Mouse (Mus musculus) neural tube, embryonic 12.5 days (tissue): ENCODE measurements around the gene Rftn2. TPM values are rescaled to one million over a fixed set of nuclear protein-coding genes. Genes with fewer than 3 reads are reported as not detected.

Experiments
- ATAC-seq: fragments of 200-750 bp; cut with Nextera tagmentation; 2 replicates; pipeline ENCODE4 v1.8.0; 2017; ENCODE audit warnings: low read depth, mild to moderate bottlenecking, moderate TSS enrichment, moderate library complexity; ENCODE audit not compliant: low FRiP score
- H3K27ac ChIP-seq: fragments of 300-500 bp; sonication (generic); 2 replicates; pipeline ENCODE4 v1.5.1; 2016
- H3K27me3 ChIP-seq: fragments of 300-500 bp; sonication (generic); replicated peaks from 2 replicates; pipeline ENCODE4 v1.6.1; 2016; ENCODE audit warnings: mild to moderate bottlenecking
- H3K36me3 ChIP-seq: fragments of 300-500 bp; sonication (generic); 2 replicates; pipeline ENCODE4 v1.6.1; 2016; ENCODE audit warnings: mild to moderate bottlenecking
- H3K4me1 ChIP-seq: fragments of 300-500 bp; sonication (generic); 2 replicates; pipeline ENCODE4 v1.6.1; 2016
- H3K4me2 ChIP-seq: fragments of 300-500 bp; sonication (generic); replicated peaks from 2 replicates; pipeline ENCODE4 v1.6.1; 2016; ENCODE audit warnings: mild to moderate bottlenecking
- H3K4me3 ChIP-seq: fragments of 300-500 bp; sonication (generic); 2 replicates; pipeline ENCODE4 v1.5.1; 2016
- H3K9ac ChIP-seq: fragments of 300-500 bp; sonication (generic); 2 replicates; pipeline ENCODE4 v1.6.1; 2016; ENCODE audit warnings: mild to moderate bottlenecking
- H3K9me3 ChIP-seq: fragments of 300-500 bp; sonication (generic); 2 replicates; pipeline ENCODE4 v1.6.1; 2016; ENCODE audit warnings: mild to moderate bottlenecking
- WGBS: fragments of 180-500 bp; shearing (Covaris S2); methylation state at CpG from one replicate; pipeline ENCODE4 v1.1.7; 2016; 5-methylcytosine and 5-hydroxymethylcytosine counted together
- polyA plus RNA-seq: library from polyadenylated mRNA; unstranded; fragments of >200 nt; fragmentation: Nextera tagmentation; extraction: Ambion mirVana; gene quantifications from 2 replicates; pipeline ENCODE4 v1.2.1, GENCODE M21; 2016

The Rftn2 gene
- 11.7 and 12.5 TPM in 2 replicates for polyA plus RNA-seq

DNA sequence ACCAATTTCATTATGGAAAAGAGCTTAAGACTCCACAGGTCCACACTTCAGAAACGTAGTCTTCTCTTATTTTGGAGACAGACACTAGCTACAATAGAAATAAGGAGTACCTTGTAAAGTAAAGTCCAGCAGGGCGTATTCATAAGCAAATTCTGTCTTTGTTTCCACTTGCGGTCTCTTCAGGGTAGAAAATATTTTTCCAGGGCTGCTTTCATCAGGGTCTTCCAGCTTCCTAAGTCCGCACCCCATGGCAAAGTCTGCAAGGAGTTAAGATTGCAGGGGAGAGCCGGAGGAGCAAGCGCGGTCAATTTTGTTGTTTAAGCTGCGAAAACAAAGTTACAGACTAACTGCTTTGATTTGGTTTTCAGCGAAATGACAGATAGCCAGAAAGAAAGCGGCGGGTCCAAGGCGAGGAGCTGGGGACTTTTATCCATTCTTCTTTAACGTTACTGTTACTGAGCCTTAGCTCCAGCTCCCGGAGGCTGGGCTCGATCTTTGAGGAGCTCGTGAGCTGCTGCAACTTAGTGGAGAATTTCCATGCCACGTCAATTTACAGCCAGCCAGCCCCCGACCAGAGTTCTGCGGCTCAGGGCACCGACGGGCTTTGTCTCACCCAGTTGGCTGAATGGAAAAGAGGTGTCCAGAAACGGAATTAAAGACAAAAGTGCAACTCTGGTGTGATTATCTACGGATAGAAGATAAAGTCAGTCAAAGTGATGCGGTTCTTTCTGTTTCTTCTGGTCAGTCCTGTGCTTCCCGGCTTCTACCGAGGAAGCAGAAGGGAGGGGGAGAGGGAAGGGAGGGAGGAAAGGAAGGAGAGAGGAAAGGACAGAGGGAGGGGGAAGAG is at the start of gene Rftn2:
Gene Rftn2 (minus strand): TSS at position 772 of the 847 bp plus-strand sequence.
- H3K4me1 ChIP-seq, result peaks cover 5% of the 10 kb centered on the region
- peak within 1 kb of the TSS; percentile 61 for H3K4me2 ChIP-seq
- H3K27ac ChIP-seq, result no peak within 1 kb of the TSS
- H3K27me3 ChIP-seq, result no peaks in the 10 kb centered on the region
- H3K9me3 ChIP-seq, result no peaks in the 10 kb centered on the region
- H3K36me3 ChIP-seq, result no peaks in the 10 kb centered on the region
- H3K9ac ChIP-seq, result peak within 1 kb of the TSS; percentile 58
- WGBS, result 2% methylated on average over 26 of the region's 26 CpGs
- 0 out of 2 replicates have a peak, but pooled peaks have one; percentile 17 for ATAC-seq
- H3K4me3 ChIP-seq, result peak within 1 kb of the TSS; percentile 44

DNA sequence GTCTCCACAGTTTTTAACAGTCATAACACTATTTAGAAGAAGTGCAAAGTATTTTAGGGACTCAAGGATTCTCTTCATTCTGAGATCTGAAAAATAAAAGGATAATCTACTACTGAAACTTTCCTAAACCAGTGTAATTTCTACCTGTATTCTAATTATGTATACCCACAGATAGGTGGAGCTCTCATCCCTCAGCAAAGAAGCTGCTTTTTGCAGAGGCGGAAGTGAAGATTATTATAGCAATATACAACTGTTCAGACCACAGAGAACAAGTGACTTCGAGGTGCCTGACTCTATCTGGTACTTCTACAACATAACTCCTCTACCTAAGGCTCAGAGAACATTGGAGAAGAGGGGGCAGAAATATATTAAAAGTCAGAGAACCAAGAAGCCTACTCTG is 38.9 kb upstream of the Rftn2 start:
- 69% methylated on average over 2 of the region's 2 CpGs for WGBS
- no peak overlapping the region for H3K9ac ChIP-seq
- H3K27ac ChIP-seq, result no peak overlapping the region
- no peak for ATAC-seq
- H3K4me1 ChIP-seq, result no peaks in the 10 kb centered on the region
- H3K4me2 ChIP-seq, result no peak overlapping the region
- no peaks in the 10 kb centered on the region for H3K27me3 ChIP-seq
- no peaks in the 10 kb centered on the region for H3K36me3 ChIP-seq
- no peak overlapping the region for H3K4me3 ChIP-seq
- H3K9me3 ChIP-seq, result no peaks in the 10 kb centered on the region

- Histone ChIP-seq H3K4me1 (no peaks in the 10 kb centered on the region), H3K9me3 (no peaks in the 10 kb centered on the region), H3K27ac (no peak overlapping the region), H3K27me3 (no peaks in the 10 kb centered on the region), H3K4me2 (no peak overlapping the region), H3K9ac (no peak overlapping the region), H3K36me3 (no peaks in the 10 kb centered on the region), H3K4me3 (no peak overlapping the region)
- no peak for ATAC-seq
- 64% methylated on average over 2 of the region's 2 CpGs for WGBS
These were observed 37.8 kb upstream of the Rftn2 start for GRCm38 (mm10) chr1:55264385-55264784.

DNA sequence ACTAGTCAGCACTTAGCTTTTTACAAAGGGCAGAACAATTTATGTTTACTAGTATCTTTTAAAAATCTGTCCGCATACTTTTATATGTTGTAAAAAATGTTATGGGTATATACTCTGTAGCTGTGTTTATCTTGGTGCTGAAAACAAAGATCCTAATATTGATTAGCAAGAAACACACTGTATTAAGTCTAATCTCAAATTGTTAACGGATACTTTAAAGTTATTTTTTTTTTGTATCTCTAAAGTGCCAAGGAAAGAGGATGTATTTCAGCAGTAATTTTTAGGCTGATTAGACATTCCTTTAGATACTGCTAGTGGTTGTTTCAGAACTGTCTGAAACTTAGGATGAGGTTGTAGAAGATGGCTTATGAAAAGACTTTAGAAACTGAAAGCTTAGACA is 19.8 kb upstream of the Rftn2 start:
- no peaks in the 10 kb centered on the region for H3K36me3 ChIP-seq
- H3K27me3 ChIP-seq, result no peaks in the 10 kb centered on the region
- H3K4me1 ChIP-seq, result no peaks in the 10 kb centered on the region; the same call in 1 of the 2 replicates
- WGBS, result 90% methylated on average over 2 of the region's 2 CpGs
- no peak overlapping the region for H3K4me2 ChIP-seq
- H3K27ac ChIP-seq, result no peak overlapping the region
- H3K9ac ChIP-seq, result no peak overlapping the region
- no peak for ATAC-seq
- no peak overlapping the region for H3K4me3 ChIP-seq
- no peaks in the 10 kb centered on the region for H3K9me3 ChIP-seq

DNA sequence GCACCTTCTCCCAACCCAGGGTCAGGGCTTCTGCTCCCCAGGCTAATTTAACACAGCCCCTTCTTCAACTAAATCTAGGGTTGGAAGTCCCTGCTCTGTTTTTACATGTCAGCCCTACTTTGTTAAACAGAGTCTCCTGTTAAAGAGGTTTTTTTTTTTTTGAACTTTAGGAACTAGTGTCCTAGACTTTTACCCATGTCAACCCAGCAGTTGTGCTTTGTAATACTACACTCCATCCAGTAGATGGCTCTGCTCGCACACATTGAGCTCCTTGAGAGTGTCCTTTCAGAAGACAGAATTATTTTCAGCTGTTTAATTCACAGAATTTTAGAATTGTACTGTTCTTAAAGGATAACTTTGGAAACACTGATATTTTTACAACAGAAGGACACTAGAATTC is 12.7 kb upstream of the Rftn2 start:
- Histone ChIP-seq H3K4me1 (peaks cover 18% of the 10 kb centered on the region), H3K9ac (0 out of 2 replicates have a peak overlapping the region, but pooled peaks have one; percentile 13), H3K4me3 (peak overlapping the region; percentile 76; the same call in 1 of the 2 replicates), H3K4me2 (peak overlapping the region; percentile 93), H3K27me3 (no peaks in the 10 kb centered on the region), H3K27ac (no peak overlapping the region), H3K36me3 (no peaks in the 10 kb centered on the region), H3K9me3 (no peaks in the 10 kb centered on the region)
- 4% methylated on average over 1 of the region's 1 CpGs for WGBS
- ATAC-seq, result no peak

DNA sequence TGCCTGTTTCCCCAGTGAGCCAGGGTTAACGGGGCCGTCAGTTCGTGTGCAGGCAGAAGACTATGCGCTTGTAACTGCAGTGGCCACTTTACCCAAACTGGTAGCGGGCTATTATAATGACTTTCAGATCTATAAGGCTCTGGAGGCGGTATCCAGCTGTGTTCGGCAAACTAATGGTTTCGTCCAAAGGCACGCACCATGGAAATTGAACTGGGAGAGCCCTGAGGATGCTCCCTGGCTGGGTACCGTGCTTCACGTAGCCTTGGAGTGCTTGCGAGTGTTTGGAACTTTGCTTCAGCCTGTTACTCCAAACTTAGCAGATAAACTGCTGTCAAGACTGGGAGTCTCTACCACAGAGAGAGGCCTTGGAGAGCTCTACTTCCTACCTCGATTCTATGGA is 11.9 kb upstream of the Rftn2 start:
- ATAC-seq, result no peak
- Histone ChIP-seq H3K9me3 (no peaks in the 10 kb centered on the region), H3K9ac (peak overlapping the region; percentile 79), H3K4me1 (peaks cover 18% of the 10 kb centered on the region), H3K36me3 (no peaks in the 10 kb centered on the region), H3K4me3 (peak overlapping the region; percentile 76), H3K27me3 (no peaks in the 10 kb centered on the region), H3K4me2 (peak overlapping the region; percentile 93), H3K27ac (no peak overlapping the region)
- 20% methylated on average over 13 of the region's 13 CpGs for WGBS

DNA sequence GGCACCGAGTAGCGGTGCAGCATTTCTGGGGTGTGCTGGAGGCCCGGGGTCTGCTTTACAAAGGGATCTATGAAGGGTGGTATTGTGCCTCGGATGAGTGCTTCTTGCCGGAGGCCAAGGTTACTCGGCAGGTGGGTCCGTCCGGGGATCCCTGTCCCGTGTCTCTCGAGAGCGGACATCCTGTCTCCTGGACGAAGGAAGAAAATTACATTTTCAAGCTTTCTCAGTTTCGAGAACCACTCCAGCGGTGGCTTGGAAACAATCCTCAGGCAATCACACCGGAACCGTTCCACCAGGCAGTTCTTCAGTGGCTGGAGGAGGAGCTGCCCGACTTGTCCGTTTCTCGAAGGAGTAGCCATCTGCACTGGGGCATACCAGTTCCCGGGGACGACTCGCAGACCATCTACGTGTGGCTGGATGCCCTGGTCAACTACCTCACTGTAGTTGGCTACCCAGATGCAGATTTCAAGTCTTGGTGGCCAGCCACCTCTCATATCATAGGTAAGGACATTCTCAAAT is 11.1 kb upstream of the Rftn2 start:
- peak; percentile 68 for ATAC-seq
- peak overlapping the region; percentile 53 for H3K27ac ChIP-seq
- H3K4me1 ChIP-seq, result peaks cover 18% of the 10 kb centered on the region

GRCm38 (mm10) chr1:55236890-55237642 is 10.5 kb upstream of the Rftn2 start, which contains the start of gene Mars2:
TSS of gene Mars2 (plus strand) at chr1:55237177.
- WGBS, result under 1% methylated on average over 82 of the region's 82 CpGs
- ATAC-seq, result peak; percentile 99

More for the DNA sequence above, 11.1 kb upstream of the Rftn2 start:
- Histone ChIP-seq H3K4me2 (peak overlapping the region; percentile 93), H3K9ac (peak overlapping the region; percentile 79), H3K27me3 (no peaks in the 10 kb centered on the region), H3K4me3 (peak overlapping the region; percentile 76), H3K36me3 (no peaks in the 10 kb centered on the region), H3K9me3 (no peaks in the 10 kb centered on the region)
- under 1% methylated on average over 23 of the region's 23 CpGs for WGBS

DNA sequence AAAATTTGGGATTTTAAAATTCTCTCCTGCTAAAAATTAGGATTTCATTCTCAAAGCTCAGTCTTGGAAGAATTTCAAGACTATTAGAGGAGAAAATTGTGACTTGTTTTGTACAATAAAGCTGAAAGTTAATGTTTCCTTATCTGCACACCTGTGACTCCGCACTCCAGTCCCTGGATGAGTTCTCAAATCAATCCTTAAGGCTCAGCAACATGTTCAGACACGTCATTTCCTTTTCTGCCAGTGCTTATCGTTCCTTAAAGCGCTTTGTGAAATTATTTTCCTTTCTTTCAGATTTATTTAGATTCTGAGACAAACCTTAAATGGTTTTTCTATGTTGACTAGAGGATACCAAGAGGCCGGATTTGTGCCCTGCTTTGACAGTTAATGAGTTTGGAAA is 9.9 kb upstream of the Rftn2 start:
- H3K27me3 ChIP-seq, result no peaks in the 10 kb centered on the region
- peaks cover 18% of the 10 kb centered on the region for H3K4me1 ChIP-seq
- WGBS, result 42% methylated on average over 5 of the region's 5 CpGs
- no peaks in the 10 kb centered on the region for H3K36me3 ChIP-seq
- no peak for ATAC-seq
- no peak overlapping the region for H3K27ac ChIP-seq
- no peaks in the 10 kb centered on the region for H3K9me3 ChIP-seq
- peak overlapping the region; percentile 93 for H3K4me2 ChIP-seq
- H3K4me3 ChIP-seq, result peak overlapping the region; percentile 76
- 0 out of 2 replicates have a peak overlapping the region, but pooled peaks have one; percentile 79 for H3K9ac ChIP-seq

More at GRCm38 (mm10) chr1:55236890-55237642, 10.5 kb upstream of the Rftn2 start, which contains the start of gene Mars2:
- Histone ChIP-seq H3K4me3 (peak within 1 kb of the TSS; percentile 76), H3K36me3 (no peaks in the 10 kb centered on the region), H3K4me1 (peaks cover 18% of the 10 kb centered on the region), H3K27me3 (no peaks in the 10 kb centered on the region), H3K9me3 (no peaks in the 10 kb centered on the region), H3K9ac (peak within 1 kb of the TSS; percentile 79), H3K4me2 (peak within 1 kb of the TSS; percentile 93), H3K27ac (peak within 1 kb of the TSS; percentile 53)

DNA sequence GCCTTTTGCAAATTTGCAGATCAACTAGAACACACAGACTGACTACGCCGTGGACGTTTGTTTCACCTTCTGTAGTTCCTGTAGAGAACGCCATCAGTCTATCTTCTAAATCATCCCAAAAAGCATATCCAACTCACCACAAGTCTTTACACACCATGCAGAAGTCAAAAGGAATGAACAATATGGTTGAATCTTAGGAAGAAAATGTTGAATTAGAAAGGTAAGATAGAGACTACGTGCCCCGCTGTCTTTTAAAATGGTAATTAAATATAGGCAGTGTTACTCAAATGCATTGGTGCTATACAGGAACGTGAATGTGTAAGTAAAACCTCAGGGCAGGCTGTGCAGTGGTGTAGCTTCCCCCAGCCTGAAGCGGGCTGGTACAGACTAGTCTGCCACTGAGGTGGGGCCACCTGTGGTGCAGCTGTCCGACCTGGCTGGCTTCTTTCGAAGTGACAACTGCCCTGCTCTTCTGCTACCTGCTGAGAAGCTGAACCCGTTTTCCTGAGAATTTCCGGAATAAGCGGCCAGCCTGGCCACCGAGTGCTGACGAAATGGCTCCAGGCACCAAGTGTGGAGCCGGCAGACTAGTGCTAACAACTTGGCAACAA is 8.4 kb upstream of the Rftn2 start:
- H3K27me3 ChIP-seq, result no peaks in the 10 kb centered on the region
- 67% methylated on average over 16 of the region's 16 CpGs for WGBS
- H3K4me1 ChIP-seq, result peaks cover 15% of the 10 kb centered on the region
- H3K4me2 ChIP-seq, result no peak overlapping the region
- H3K36me3 ChIP-seq, result no peaks in the 10 kb centered on the region
- H3K4me3 ChIP-seq, result no peak overlapping the region
- no peak overlapping the region for H3K27ac ChIP-seq
- H3K9me3 ChIP-seq, result no peaks in the 10 kb centered on the region
- no peak for ATAC-seq
- H3K9ac ChIP-seq, result no peak overlapping the region

DNA sequence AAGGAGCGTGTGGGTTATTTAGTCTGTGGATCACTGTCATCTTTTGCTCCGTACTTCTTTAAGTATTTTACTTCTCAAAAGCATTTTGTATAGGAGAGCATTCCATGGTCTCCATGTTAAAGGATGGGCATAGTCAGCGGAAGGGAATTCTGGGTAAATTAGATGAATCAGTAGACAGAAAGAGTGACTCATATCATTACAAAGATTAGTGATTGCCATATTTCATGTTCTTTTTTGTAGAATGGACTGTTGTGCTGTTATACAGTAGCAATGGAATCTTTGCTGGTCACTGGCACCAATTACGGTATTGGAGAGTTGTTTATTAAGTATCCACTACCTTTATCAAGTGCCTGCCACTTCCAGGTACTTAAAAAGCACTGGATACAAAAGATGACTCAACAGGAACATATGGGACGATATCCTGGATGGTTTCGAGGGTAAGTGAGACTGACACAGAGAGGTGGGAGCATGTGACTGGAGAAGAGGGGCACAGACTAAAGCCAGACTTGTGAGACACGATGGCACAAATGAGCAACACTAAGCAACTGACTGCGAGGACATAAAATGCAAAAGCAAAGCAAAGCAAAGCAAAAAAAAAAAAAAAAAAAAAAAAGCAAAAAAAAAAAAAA is 1.8 kb upstream of the Rftn2 start:
- Histone ChIP-seq H3K27ac (no peak overlapping the region), H3K9ac (no peak overlapping the region), H3K9me3 (no peaks in the 10 kb centered on the region), H3K4me2 (no peak overlapping the region), H3K27me3 (no peaks in the 10 kb centered on the region), H3K4me3 (no peak overlapping the region), H3K36me3 (no peaks in the 10 kb centered on the region), H3K4me1 (peaks cover 2% of the 10 kb centered on the region; the same call in 1 of the 2 replicates)
- 90% methylated on average over 8 of the region's 8 CpGs for WGBS
- ATAC-seq, result no peak
